Mouse (Mus musculus): ENCODE results near the gene Usp33. TPM values are rescaled to one million over a fixed set of nuclear protein-coding genes. Genes with fewer than 3 reads are reported as not detected.

Usp33 gene
- total RNA-seq, 2 experiments from 2014 or later: 55.0 to 182 TPM

DNA sequence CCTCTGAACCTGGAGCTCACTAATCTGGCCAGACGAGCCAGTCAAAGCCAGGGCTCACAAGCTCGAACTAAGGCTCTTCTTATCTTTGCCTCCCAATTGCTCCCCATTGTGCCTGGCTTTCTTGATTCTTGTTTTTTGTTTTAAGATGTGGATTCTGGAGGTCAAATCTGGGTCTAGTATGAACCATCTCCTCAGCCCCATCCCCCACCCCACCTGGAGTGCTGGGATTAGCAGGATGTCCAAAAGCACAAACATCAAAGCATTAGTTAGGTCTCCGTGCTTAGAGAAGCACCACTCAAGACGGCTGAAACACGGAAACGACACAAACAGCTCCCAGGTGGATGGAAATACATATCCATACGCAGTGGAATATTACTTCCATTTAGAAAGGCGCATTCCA is 10.2 kb upstream of the Usp33 start:
- no peak for ATAC-seq (replicated peaks; ENCODE audit: low FRiP score, poor library complexity, severe bottlenecking)

GRCm38 (mm10) chr3:152339862-152340557 is 6.3 kb upstream of the Usp33 start, which contains the start of gene Miga1:
TSS of gene Miga1 (minus strand) at chr3:152340407.
- peak; percentile 56; the same call in 1 of the 2 replicates for ATAC-seq (replicated peaks; ENCODE audit: low FRiP score, poor library complexity, severe bottlenecking)

DNA sequence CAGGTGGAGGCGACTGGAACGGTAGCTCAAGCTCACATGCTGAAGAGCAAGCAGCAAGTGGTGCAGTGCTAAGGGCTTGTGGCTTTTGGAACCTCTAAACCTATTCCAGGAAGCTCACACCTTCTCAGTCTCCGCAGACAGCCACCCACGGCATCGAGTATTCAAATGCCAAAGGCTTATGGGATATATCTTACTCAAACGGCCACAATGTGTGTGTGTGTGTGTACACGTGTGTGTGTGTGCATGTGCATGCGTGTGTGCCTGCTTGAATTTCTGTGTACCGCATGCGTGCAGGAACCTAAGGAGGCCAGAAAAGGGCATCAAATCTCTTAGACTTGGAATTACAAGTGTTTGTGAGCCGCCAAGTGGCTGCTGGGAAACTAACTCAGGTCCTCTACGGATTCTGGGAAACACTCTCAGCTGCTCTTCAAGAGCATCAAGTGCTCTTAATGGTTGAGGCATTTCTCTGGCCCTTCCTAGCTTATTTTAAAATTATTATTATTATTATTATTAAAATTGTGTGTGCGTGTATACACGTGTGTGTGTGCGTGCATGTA is 3.2 kb upstream of the Usp33 start:
- no peak for ATAC-seq (replicated peaks; ENCODE audit: low FRiP score, poor library complexity, severe bottlenecking)

DNA sequence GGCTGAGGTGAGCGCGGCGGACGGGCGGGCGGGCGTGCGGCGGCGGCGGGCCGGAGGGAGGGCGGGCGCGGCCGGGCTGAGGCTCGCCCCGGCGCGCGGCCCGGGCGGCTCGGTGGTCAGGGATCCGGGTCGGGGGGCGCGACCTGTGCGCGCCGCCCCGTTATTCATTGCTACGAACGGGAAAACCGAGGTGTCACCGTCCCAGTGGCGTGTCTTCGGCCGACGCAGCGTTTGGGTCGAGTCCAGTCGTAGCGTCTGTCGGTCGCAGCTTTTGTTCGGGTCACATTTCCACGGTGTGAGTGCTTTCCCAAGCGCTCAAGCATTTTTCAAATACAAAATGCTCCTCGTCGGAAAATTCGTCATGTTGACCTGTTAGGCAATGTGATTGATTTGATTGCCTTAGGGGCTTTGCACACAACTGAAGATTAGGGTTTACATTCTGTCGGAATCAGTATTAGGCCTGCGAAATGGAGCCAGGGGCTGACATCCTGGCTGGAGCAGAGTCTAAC is 409 bp downstream of the Usp33 start:
- ATAC-seq (replicated peaks; ENCODE audit: low FRiP score, poor library complexity, severe bottlenecking): peak; percentile 44

DNA sequence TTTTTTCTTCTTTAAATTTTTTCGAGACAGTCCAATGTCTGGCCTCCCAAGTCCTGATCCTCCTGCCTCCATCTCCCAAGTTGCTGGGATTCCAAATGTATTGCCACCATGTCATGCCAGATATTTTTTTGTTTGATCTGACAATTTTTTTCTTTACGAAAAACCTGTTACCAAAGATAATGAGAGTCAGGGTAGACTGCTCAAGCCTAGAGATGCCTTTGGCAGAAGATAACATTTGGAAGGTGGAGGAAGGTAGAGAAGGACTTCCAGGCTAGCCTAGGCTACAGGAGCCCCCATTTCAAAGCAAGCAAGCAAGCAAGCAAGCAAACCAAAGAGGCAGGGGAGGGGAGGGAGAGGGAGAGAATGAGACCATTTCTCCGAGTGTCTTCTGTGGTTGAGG is 949 bp downstream of the Usp33 start:
- peak; percentile 40 for ATAC-seq (replicated peaks; ENCODE audit: low FRiP score, poor library complexity, severe bottlenecking)

GRCm38 (mm10) chr3:152348011-152348830 is 1.9 kb downstream of the Usp33 start:
- no peak for ATAC-seq (replicated peaks; ENCODE audit: low FRiP score, poor library complexity, severe bottlenecking)

GRCm38 (mm10) chr3:152350431-152350830 is 4.2 kb downstream of the Usp33 start:
- no peak for ATAC-seq (replicated peaks; ENCODE audit: low FRiP score, poor library complexity, severe bottlenecking)

GRCm38 (mm10) chr3:152350966-152351365 is 4.7 kb downstream of the Usp33 start:
- ATAC-seq (replicated peaks; ENCODE audit: low FRiP score, poor library complexity, severe bottlenecking): no peak

- ATAC-seq (replicated peaks; ENCODE audit: low FRiP score, poor library complexity, severe bottlenecking): no peak
Observed at GRCm38 (mm10) chr3:152352289-152352688, 6.0 kb downstream of the Usp33 start.

DNA sequence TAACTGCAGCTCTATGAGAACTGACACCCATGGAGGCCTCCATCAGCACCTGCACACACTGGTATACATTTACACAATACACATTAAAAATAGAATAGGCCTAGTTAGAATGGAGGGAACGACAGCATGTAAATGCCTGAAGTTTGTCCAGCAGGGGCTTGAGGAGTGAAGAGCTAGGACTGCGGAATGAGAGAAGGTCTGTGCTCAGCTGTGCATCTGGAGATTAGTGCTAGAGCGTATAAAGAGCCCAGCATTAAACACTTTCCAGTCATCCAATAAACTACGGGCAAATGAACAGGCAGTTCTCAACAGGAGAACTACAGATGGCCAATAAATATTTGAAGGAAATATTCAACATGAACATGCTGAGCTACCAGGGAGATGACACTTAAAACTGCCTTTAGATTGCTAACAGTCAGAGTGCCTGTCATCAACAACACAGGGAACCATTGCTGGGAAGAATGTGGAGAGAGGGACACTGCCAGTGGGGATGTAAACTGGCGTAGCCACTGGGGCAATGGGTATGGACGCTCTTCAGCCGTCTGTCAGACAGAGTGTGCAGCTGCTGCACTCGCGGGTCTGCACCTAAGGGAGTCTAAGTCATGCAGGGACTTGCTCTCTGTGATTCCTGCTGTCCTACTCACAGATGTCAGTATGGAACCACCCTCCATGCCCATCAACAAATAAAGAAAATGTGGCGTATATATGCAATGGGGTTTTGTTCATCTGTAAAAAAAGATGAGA is 7.3 kb downstream of the Usp33 start:
- no peak for ATAC-seq (replicated peaks; ENCODE audit: low FRiP score, poor library complexity, severe bottlenecking)

GRCm38 (mm10) chr3:152355361-152355760 is 9.1 kb downstream of the Usp33 start:
- peak; percentile 97 for ATAC-seq (replicated peaks; ENCODE audit: low FRiP score, poor library complexity, severe bottlenecking)

GRCm38 (mm10) chr3:152356751-152357150 is 10.5 kb downstream of the Usp33 start:
- ATAC-seq (replicated peaks; ENCODE audit: low FRiP score, poor library complexity, severe bottlenecking): no peak

GRCm38 (mm10) chr3:152359151-152359550 is 12.9 kb downstream of the Usp33 start:
- no peak for ATAC-seq (replicated peaks; ENCODE audit: low FRiP score, poor library complexity, severe bottlenecking)

DNA sequence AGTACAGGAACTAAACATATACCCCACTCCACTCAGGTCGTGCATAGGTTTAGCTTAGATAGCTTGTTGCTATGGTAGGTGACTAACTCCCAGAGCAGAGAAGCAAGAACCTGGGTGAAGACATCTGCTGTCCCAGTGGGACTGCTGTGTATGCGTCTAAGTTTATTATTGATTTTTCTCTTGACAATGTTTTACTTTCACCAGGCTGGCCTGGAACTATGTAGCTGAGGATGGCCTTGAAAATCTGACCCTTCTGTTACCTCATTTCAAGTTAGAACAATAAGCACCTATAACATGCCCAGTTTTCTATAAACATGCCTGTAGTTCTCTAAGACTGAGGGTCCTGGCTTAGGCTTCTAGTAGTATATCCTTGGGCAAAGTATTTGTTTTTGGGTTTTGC is 17.9 kb downstream of the Usp33 start:
- ATAC-seq (replicated peaks; ENCODE audit: low FRiP score, poor library complexity, severe bottlenecking): no peak

GRCm38 (mm10) chr3:152376063-152376462 is 29.8 kb downstream of the Usp33 start:
- ATAC-seq (replicated peaks; ENCODE audit: low FRiP score, poor library complexity, severe bottlenecking): no peak

DNA sequence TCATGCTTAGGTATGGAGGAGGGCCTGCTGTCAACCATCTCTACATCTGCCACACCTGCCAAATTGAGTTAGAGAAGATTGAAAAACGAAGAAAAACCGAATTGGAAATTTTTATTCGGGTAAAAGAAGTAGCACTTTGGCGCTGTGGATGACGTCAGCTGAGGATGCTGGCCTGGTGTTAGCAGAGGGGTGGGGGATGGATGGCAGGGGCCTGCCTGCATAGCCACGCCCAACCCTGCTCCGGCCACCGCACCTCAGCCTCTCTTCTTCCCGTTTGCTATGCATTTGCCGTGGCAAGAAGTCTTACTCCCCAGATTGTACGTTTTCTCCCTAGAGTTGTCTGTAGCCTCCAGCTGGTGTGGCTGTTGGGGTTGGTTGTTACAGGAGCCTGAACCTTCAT is 37.8 kb downstream of the Usp33 start:
- no peak for ATAC-seq (replicated peaks; ENCODE audit: low FRiP score, poor library complexity, severe bottlenecking)

DNA sequence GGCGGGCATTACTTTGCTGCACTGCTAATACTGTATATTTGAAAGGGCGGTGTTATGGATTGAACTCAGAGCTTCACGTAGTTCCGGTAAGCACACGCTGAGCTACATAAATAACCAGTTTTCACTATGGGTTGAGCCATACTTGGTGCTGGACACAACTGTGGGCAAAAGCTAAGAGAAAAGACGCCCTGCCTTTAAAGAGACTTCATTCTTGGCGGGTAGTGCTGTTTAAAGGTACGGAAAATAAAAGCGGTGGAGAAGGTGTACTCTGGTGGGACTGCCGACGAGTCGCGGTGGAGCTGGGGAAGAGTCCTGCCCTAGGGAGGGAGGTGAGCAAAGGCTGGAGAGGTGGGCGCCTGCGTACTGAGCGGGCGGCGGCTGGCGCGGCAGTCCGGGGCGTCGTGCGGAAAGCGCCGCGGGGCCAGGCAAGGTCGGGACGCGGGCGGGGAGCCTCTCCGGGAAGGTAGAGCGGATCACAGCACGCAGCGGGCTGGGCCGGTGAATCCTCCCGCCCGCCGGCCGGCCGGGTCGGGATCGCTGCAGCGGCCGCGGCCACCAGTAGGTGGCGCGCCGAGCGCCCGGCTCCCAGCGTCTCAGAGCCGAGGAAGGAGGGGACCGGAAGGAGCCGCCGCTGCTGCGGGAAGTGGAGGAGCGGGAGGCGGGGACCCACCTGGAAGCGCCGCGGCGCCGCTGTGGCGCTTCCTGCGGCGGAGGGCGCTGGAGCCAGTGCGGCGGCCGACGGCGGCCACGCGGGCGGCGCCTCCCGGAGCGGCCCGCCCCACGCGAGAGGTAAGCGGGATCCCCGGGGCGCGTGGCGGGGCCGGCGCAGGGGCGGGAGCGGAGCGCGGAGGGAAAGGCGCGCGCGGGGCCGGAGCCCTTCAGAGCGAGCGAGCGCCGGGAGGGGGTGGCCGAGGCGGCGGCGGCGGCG is 49.3 kb downstream of the Usp33 start, which contains the start of gene Zzz3:
Gene Zzz3 (plus strand): TSS at position 124 of the 928 bp plus-strand sequence.
- peak; percentile 77 for ATAC-seq (replicated peaks; ENCODE audit: low FRiP score, poor library complexity, severe bottlenecking)

DNA sequence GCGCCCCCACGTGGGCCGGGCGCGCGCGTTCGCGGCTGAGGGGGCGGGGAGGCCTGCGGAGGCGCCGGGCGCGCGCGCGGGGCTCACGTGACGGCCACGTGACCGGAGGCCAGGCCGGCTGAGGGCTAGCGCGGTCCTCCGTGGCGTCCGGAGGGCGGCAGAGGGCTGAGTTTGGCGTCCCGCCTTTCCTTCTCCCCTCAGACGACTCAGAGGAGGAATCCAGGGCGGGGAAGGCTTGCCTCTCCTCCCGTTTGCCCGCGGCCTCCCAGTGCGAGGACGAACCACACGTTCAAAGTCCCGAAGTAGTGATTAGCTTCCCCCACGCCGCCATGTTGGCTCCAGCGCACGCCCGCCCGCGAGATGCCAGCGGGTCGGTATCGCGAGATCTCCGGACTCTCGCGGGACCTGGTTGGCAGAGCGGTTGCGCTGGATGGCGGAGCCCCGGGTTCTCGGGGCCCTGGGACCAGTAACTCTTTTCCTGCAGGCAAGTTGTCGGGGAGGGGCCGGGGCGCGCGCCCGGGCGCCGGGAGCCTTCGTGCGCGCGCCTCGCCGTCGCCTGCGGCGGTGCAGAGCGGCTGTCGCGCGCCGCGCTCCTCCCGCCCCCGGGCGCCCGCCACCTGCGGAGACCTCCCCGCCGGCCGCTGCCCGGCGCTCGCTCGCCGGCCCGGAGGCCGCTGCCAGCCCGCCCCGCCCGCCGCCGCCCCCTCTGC is 50.2 kb downstream of the Usp33 start:
- peak; percentile 91 for ATAC-seq (replicated peaks; ENCODE audit: low FRiP score, poor library complexity, severe bottlenecking)

Data from erythroblast, adult 5-6 weeks (primary cell).